Mouse (Mus musculus): ENCODE measurements at regions not wholly inside any gene's neighbourhood (a gene's known extent, or its start where the extent isn't known, plus 50 kb on each side); places are given as distances from the start of the nearest gene placed in this dataset.

DNA sequence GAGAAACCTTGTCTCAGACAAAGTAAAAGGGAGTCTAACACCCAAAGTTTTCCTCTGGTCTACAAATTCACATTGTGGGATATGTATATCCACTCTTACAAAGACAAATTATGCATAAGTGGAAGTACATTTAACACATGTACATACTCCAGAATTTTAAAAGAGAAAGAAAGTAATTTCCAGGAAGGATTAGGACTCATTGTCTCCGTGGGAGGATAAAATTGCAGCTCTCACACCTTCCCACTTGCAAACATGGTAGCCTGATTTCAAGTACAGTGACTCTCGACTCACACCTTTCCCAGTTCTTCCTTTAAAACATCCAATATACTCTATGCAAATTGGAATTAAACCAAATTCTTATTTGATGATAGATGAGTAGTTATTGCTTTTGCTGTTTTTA lies 351.0 kb upstream of the B430305J03Rik start:
- no peak for TF ChIP-seq POLR2A (IDR thresholded peaks at IDR 0.05; ENCODE audit: insufficient read depth, low read depth, low read length)
- TF ChIP-seq CTCF (IDR thresholded peaks at IDR 0.05; ENCODE audit: insufficient read depth, low read depth, low read length), result no peak
